Mouse (Mus musculus): ENCODE measurements around the gene Ahnak2.

DNA sequence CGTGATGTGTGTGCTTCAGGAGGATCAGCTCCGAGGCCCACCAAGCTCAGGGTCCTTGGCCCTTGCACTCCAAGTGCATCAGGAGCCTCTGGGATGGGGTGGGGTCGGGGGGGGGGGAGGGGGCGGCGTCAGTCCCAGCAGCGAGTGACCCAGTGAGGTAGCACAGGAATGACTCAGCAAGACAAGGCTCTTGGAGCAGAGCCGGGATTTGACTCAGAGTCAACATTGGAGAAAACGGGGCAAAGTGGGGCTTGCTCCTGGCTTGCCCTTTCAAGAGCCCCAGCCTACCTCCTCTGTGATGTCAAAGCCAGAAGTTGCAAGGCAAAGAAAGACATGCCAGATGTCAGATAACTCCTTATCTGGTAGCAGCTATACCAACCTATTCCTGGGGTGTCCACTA, 48.7 kb upstream of the Ahnak2 start:
- no peak for TF ChIP-seq CTCF (IDR thresholded peaks at IDR 0.05; ENCODE audit: low read depth, low read length)
- no peak for TF ChIP-seq POLR2A (IDR thresholded peaks at IDR 0.05; ENCODE audit: extremely low read depth, insufficient read depth, low read length)

Data from liver, adult 2 months (tissue).